Mouse (Mus musculus): ENCODE data around the gene Tdg. TPM values are rescaled to one million over a fixed set of nuclear protein-coding genes. Genes with fewer than 3 reads are reported as not detected.

Tdg gene
- total and polyA plus RNA-seq, 3 experiments, result 27.6 to 79.1 TPM; not detected in 1

GRCm38 (mm10) chr10:82652625-82653024 lies 23.0 kb downstream of the Tdg start:
- Histone ChIP-seq H3K4me1 (ENCODE audit: control insufficient read depth in 1 of 2, insufficient read depth in 2 of 2, low read length in 2 of 2) (no peaks in the 10 kb centered on the region), H3K27ac (ENCODE audit: control insufficient read depth, low read depth, low read length) (no peak overlapping the region), H3K4me3 (ENCODE audit: control insufficient read depth in 1 of 2, insufficient read depth in 1 of 2, low read depth in 2 of 2, low read length in 2 of 2) (no peak overlapping the region), H3K9me3 (replicated peaks; ENCODE audit: insufficient read depth, low read length) (no peaks in the 10 kb centered on the region), H3K27me3 (ENCODE audit: control insufficient read depth in 1 of 2, insufficient read depth in 2 of 2, low read length in 2 of 2) (peaks cover 0 to 1% of the 10 kb centered on the region in 2 experiments; a peak in 1 of 4 replicates), H3K9ac (ENCODE audit: control insufficient read depth, low read depth, low read length, poor library complexity, severe bottlenecking) (no peak overlapping the region), H3K36me3 (ENCODE audit: control insufficient read depth in 1 of 2, insufficient read depth in 2 of 2, low read length in 2 of 2) (peaks cover 0 to 3% of the 10 kb centered on the region in 2 experiments; a peak in 1 of 4 replicates), H3K79me2 (ENCODE audit: control insufficient read depth, insufficient read depth, low read length, poor library complexity) (no peaks in the 10 kb centered on the region)
- DNase-seq (ENCODE audit: low read depth, low spot score), result no peak
- TF ChIP-seq POLR2A (IDR thresholded peaks at IDR 0.05; ENCODE audit: control insufficient read depth in 1 of 2, insufficient read depth in 1 of 2, low read depth in 1 of 2, low read length in 2 of 2, poor library complexity in 1 of 2) (no peak), CHD2 (IDR thresholded peaks at IDR 0.05; ENCODE audit: low read length) (no peak), ZC3H11A (IDR thresholded peaks at IDR 0.05; ENCODE audit: low read depth, low read length) (no peak), NRF1 (IDR thresholded peaks at IDR 0.05; ENCODE audit: insufficient read depth, low read depth, low read length, poor library complexity, severe bottlenecking) (no peak), POLR2AphosphoS2 (IDR thresholded peaks at IDR 0.05; ENCODE audit: low read length) (no peak; the same call in 1 of the 2 replicates), RCOR1 (IDR thresholded peaks at IDR 0.05; ENCODE audit: low read depth, low read length) (no peak), GABPA (IDR thresholded peaks at IDR 0.05; ENCODE audit: low read depth, low read length) (no peak), UBTF (IDR thresholded peaks at IDR 0.05; ENCODE audit: borderline replicate concordance, insufficient read depth, low read depth, low read length) (no peak), ZMIZ1 (IDR thresholded peaks at IDR 0.05; ENCODE audit: low read depth, low read length) (no peak), ZNF384 (IDR thresholded peaks at IDR 0.05; ENCODE audit: low read depth, low read length) (no peak), MEF2A (IDR thresholded peaks at IDR 0.05; ENCODE audit: extremely low read depth, insufficient replicate concordance, low read depth, low read length, poor library complexity, severe bottlenecking) (no peak), KAT2A (conservative IDR thresholded peaks at IDR 0.05; ENCODE audit: low read depth, low read length) (no peak), HCFC1 (IDR thresholded peaks at IDR 0.05; ENCODE audit: low read depth, low read length) (no peak), NELFE (IDR thresholded peaks at IDR 0.05; ENCODE audit: low read depth, low read length) (no peak), USF2 (IDR thresholded peaks at IDR 0.05; ENCODE audit: borderline replicate concordance in 1 of 2, insufficient read depth in 1 of 2, low read depth in 1 of 2, low read length in 2 of 2) (no peak), RAD21 (IDR thresholded peaks at IDR 0.05; ENCODE audit: low read depth, low read length) (no peak), BHLHE40 (IDR thresholded peaks at IDR 0.05; ENCODE audit: borderline replicate concordance, low read depth, low read length) (no peak), POLR2AphosphoS5 (IDR thresholded peaks at IDR 0.05; ENCODE audit: borderline replicate concordance, low read depth, low read length) (no peak), TBP (IDR thresholded peaks at IDR 0.05; ENCODE audit: low read depth, low read length) (no peak), SIN3A (IDR thresholded peaks at IDR 0.05; ENCODE audit: low read length) (no peak)

- Histone ChIP-seq H3K4me3 (ENCODE audit: control insufficient read depth in 1 of 2, insufficient read depth in 1 of 2, low read depth in 2 of 2, low read length in 2 of 2) (no peak overlapping the region), H3K36me3 (ENCODE audit: control insufficient read depth in 1 of 2, insufficient read depth in 2 of 2, low read length in 2 of 2) (peaks cover 0 to 3% of the 10 kb centered on the region in 2 experiments; a peak in 1 of 4 replicates), H3K27me3 (ENCODE audit: control insufficient read depth in 1 of 2, insufficient read depth in 2 of 2, low read length in 2 of 2) (peaks cover 0 to 1% of the 10 kb centered on the region in 2 experiments; a peak in 2 of 4 replicates), H3K4me1 (ENCODE audit: control insufficient read depth in 1 of 2, insufficient read depth in 2 of 2, low read length in 2 of 2) (no peaks in the 10 kb centered on the region), H3K9me3 (replicated peaks; ENCODE audit: insufficient read depth, low read length) (no peaks in the 10 kb centered on the region), H3K9ac (ENCODE audit: control insufficient read depth, low read depth, low read length, poor library complexity, severe bottlenecking) (no peak overlapping the region), H3K27ac (ENCODE audit: control insufficient read depth, low read depth, low read length) (no peak overlapping the region), H3K79me2 (ENCODE audit: control insufficient read depth, insufficient read depth, low read length, poor library complexity) (no peaks in the 10 kb centered on the region)
- no peak for DNase-seq (ENCODE audit: low read depth, low spot score)
- TF ChIP-seq TCF12 (IDR thresholded peaks at IDR 0.05; ENCODE audit: low read depth, low read length) (no peak), BHLHE40 (IDR thresholded peaks at IDR 0.05; ENCODE audit: borderline replicate concordance, low read depth, low read length) (no peak), ZKSCAN1 (IDR thresholded peaks at IDR 0.05; ENCODE audit: low read depth, low read length) (no peak), MXI1 (IDR thresholded peaks at IDR 0.05; ENCODE audit: low read depth, low read length) (no peak), CHD1 (IDR thresholded peaks at IDR 0.05; ENCODE audit: low read depth, low read length) (no peak), TAL1 (IDR thresholded peaks at IDR 0.05; ENCODE audit: low read length) (no peak), SMC3 (IDR thresholded peaks at IDR 0.05; ENCODE audit: low read depth, low read length) (no peak), E2F4 (IDR thresholded peaks at IDR 0.05; ENCODE audit: borderline replicate concordance, low read depth, low read length) (no peak), POLR2AphosphoS2 (IDR thresholded peaks at IDR 0.05; ENCODE audit: low read length) (no peak), MAZ (IDR thresholded peaks at IDR 0.05; ENCODE audit: low read depth, low read length) (no peak), USF2 (IDR thresholded peaks at IDR 0.05; ENCODE audit: borderline replicate concordance in 1 of 2, insufficient read depth in 1 of 2, low read depth in 1 of 2, low read length in 2 of 2) (no peak)
Observed at GRCm38 (mm10) chr10:82654581-82654980, 25.0 kb downstream of the Tdg start.
